Mouse (Mus musculus) myocyte (in vitro differentiated cells): Measurements from ENCODE around the gene Olfr224.

Experiments
- CEBPB ChIP-seq: IDR thresholded peaks from 2 replicates; pipeline ENCODE4 v1.6.1; 2011; ENCODE audit warnings: mild to moderate bottlenecking, moderate library complexity; ENCODE audit not compliant: poor library complexity, insufficient read depth, severe bottlenecking
- E2F4 ChIP-seq: IDR thresholded peaks from one replicate; pipeline ENCODE4 v1.6.1; 2011; ENCODE audit warnings: mild to moderate bottlenecking, control low read depth, moderate library complexity; ENCODE audit not compliant: insufficient read depth
- MAX ChIP-seq: IDR thresholded peaks from one replicate; pipeline ENCODE4 v1.6.1; 2011; ENCODE audit warnings: low read depth, mild to moderate bottlenecking, control low read depth
- MYOD1 ChIP-seq, 3 experiments: IDR thresholded peaks; one replicate each; pipeline ENCODE4 v1.6.1; 2011; ENCODE audit warnings: control low read depth in 2 of 3, low read depth in 2 of 3, mild to moderate bottlenecking in 2 of 3, moderate library complexity in 1 of 3; ENCODE audit not compliant: insufficient read length in 2 of 3, control insufficient read depth in 1 of 3
- MYOG ChIP-seq, 3 experiments: IDR thresholded peaks; one replicate each; pipeline ENCODE4 v1.6.1; 2011; ENCODE audit warnings: control low read depth in 2 of 3, low read depth in 2 of 3, mild to moderate bottlenecking in 2 of 3; ENCODE audit not compliant: insufficient read length in 2 of 3, control insufficient read depth in 1 of 3, insufficient read depth in 1 of 3
- POLR2A ChIP-seq: IDR thresholded peaks from one replicate; pipeline ENCODE4 v1.6.1; 2011; ENCODE audit warnings: low read depth, mild to moderate bottlenecking, control low read depth, moderate library complexity; ENCODE audit not compliant: insufficient read length
- POLR2AphosphoS2 ChIP-seq: IDR thresholded peaks from one replicate; pipeline ENCODE4 v1.6.1; 2011; ENCODE audit warnings: low read depth, control low read depth; ENCODE audit not compliant: insufficient read length
- REST ChIP-seq: IDR thresholded peaks from one replicate; pipeline ENCODE4 v1.6.1; 2011; ENCODE audit warnings: mild to moderate bottlenecking, control low read depth, moderate library complexity; ENCODE audit not compliant: insufficient read depth, insufficient read length
- SRF ChIP-seq: IDR thresholded peaks from one replicate; pipeline ENCODE4 v1.6.1; 2011; ENCODE audit warnings: low read depth; ENCODE audit not compliant: control insufficient read depth, insufficient read length
- TCF12 ChIP-seq: IDR thresholded peaks from one replicate; pipeline ENCODE4 v1.6.1; 2011; ENCODE audit warnings: mild to moderate bottlenecking, control low read depth; ENCODE audit not compliant: poor library complexity, insufficient read depth, severe bottlenecking
- USF1 ChIP-seq: IDR thresholded peaks from one replicate; pipeline ENCODE4 v1.6.1; 2011; ENCODE audit warnings: low read depth, mild to moderate bottlenecking, control low read depth, moderate library complexity

- no peak for TF ChIP-seq POLR2A
- TF ChIP-seq MAX: no peak
- TF ChIP-seq USF1: no peak
- TF ChIP-seq CEBPB: no peak
- no peak for TF ChIP-seq E2F4
- no peak for TF ChIP-seq TCF12
- no peak for TF ChIP-seq REST
- TF ChIP-seq MYOD1 (IDR thresholded peaks at IDR 0.05; ENCODE audit: control insufficient read depth in 1 of 3, insufficient read length in 2 of 3, low read depth in 2 of 3): no peak
- TF ChIP-seq MYOG (IDR thresholded peaks at IDR 0.05; ENCODE audit: control insufficient read depth in 1 of 3, insufficient read depth in 1 of 3, insufficient read length in 2 of 3, low read depth in 2 of 3): no peak
- no peak for TF ChIP-seq POLR2AphosphoS2
- TF ChIP-seq SRF: no peak
Measured at GRCm38 (mm10) chr11:58546322-58546721, 24.0 kb downstream of the Olfr224 start, which contains the start of gene Olfr329-ps.
